Mouse (Mus musculus) embryonic facial prominence, embryonic 13.5 days (tissue): ENCODE results near the gene Abraxas1. TPM values are rescaled to one million over a fixed set of nuclear protein-coding genes. Genes with fewer than 3 reads are reported as not detected.

Source experiments
- ATAC-seq: fragments of 200-750 bp; cut with Nextera tagmentation; 2 replicates; pipeline ENCODE4 v1.8.0; 2017; ENCODE audit warnings: low read depth; ENCODE audit not compliant: insufficient number of reproducible peaks, insufficient read depth, low FRiP score, low TSS enrichment
- H3K27ac ChIP-seq: fragments of 300-500 bp; sonication (generic); 2 replicates; pipeline ENCODE4 v1.5.1; 2015; ENCODE audit warnings: moderate library complexity, mild to moderate bottlenecking, inconsistent platforms
- H3K27me3 ChIP-seq: fragments of 300-500 bp; sonication (generic); 2 replicates; pipeline ENCODE4 v1.6.1; 2015; ENCODE audit warnings: mild to moderate bottlenecking, inconsistent platforms
- H3K36me3 ChIP-seq: fragments of 300-500 bp; sonication (generic); 2 replicates; pipeline ENCODE4 v1.6.1; 2015; ENCODE audit warnings: mild to moderate bottlenecking, inconsistent platforms
- H3K4me1 ChIP-seq: fragments of 300-500 bp; sonication (generic); 2 replicates; pipeline ENCODE4 v1.6.1; 2015; ENCODE audit warnings: inconsistent platforms
- H3K4me2 ChIP-seq: fragments of 300-500 bp; sonication (generic); 2 replicates; pipeline ENCODE4 v1.6.1; 2015; ENCODE audit warnings: moderate library complexity, mild to moderate bottlenecking, inconsistent platforms
- H3K4me3 ChIP-seq: fragments of 300-500 bp; sonication (generic); 2 replicates; pipeline ENCODE4 v1.5.1; 2015; ENCODE audit warnings: mild to moderate bottlenecking, inconsistent platforms
- H3K9ac ChIP-seq: fragments of 300-500 bp; sonication (generic); 2 replicates; pipeline ENCODE4 v1.6.1; 2015; ENCODE audit warnings: mild to moderate bottlenecking, inconsistent platforms
- H3K9me3 ChIP-seq: fragments of 300-500 bp; sonication (generic); 2 replicates; pipeline ENCODE4 v1.6.1; 2016; ENCODE audit warnings: inconsistent platforms
- WGBS: fragments of 180-500 bp; shearing (Covaris S2); methylation state at CpG from one replicate; pipeline ENCODE4 v1.1.7; 2015; ENCODE audit warnings: mixed read lengths; 5-methylcytosine and 5-hydroxymethylcytosine counted together
- polyA plus RNA-seq: library from polyadenylated mRNA; unstranded; fragments of >200 nt; fragmentation: Nextera tagmentation; extraction: Ambion mirVana; gene quantifications from 2 replicates; pipeline ENCODE4 v1.2.1, GENCODE M21; 2015

Abraxas1 gene
- polyA plus RNA-seq, 1 experiment from 2014 or later = 36.8 TPM

GRCm38 (mm10) chr5:100846599-100846920 lies 25.8 kb upstream of the Abraxas1 start:
- ATAC-seq = no peak
- H3K27me3 ChIP-seq = peaks cover 57% of the 10 kb centered on the region

GRCm38 (mm10) chr5:100845848-100846598 lies 25.3 kb upstream of the Abraxas1 start:
- Histone ChIP-seq H3K4me2 (peak overlapping the region; percentile 99), H3K4me1 (peaks cover 12% of the 10 kb centered on the region), H3K9me3 (peaks cover 6% of the 10 kb centered on the region; the same call in 1 of the 2 replicates), H3K27me3 (peaks cover 57% of the 10 kb centered on the region), H3K27ac (no peak overlapping the region), H3K4me3 (peak overlapping the region; percentile 64), H3K9ac (peak overlapping the region; percentile 69), H3K36me3 (no peaks in the 10 kb centered on the region)
- no peak; the same call in 1 of the 2 replicates for ATAC-seq
- under 1% methylated on average over 52 of the region's 52 CpGs for WGBS

More at GRCm38 (mm10) chr5:100846599-100846920, 25.8 kb upstream of the Abraxas1 start:
- Histone ChIP-seq H3K4me2 (peak overlapping the region; percentile 99), H3K9me3 (peaks cover 6% of the 10 kb centered on the region; the same call in 1 of the 2 replicates), H3K36me3 (no peaks in the 10 kb centered on the region), H3K4me3 (peak overlapping the region; percentile 64), H3K4me1 (peaks cover 12% of the 10 kb centered on the region), H3K27ac (no peak overlapping the region), H3K9ac (peak overlapping the region; percentile 69)
- under 1% methylated on average over 22 of the region's 22 CpGs for WGBS

GRCm38 (mm10) chr5:100845485-100845847 lies 24.7 kb upstream of the Abraxas1 start, which contains the start of gene Gpat3:
Gene Gpat3 (plus strand): TSS chr5:100845713.
- peak within 1 kb of the TSS; percentile 69 for H3K9ac ChIP-seq
- ATAC-seq = no peak
- peaks cover 57% of the 10 kb centered on the region for H3K27me3 ChIP-seq
- no peaks in the 10 kb centered on the region for H3K36me3 ChIP-seq
- H3K4me3 ChIP-seq = peak within 1 kb of the TSS; percentile 64
- no peak within 1 kb of the TSS for H3K27ac ChIP-seq
- under 1% methylated on average over 16 of the region's 16 CpGs for WGBS
- H3K4me1 ChIP-seq = peaks cover 12% of the 10 kb centered on the region
- peaks cover 6% of the 10 kb centered on the region; the same call in 1 of the 2 replicates for H3K9me3 ChIP-seq
- H3K4me2 ChIP-seq = peak within 1 kb of the TSS; percentile 99

DNA sequence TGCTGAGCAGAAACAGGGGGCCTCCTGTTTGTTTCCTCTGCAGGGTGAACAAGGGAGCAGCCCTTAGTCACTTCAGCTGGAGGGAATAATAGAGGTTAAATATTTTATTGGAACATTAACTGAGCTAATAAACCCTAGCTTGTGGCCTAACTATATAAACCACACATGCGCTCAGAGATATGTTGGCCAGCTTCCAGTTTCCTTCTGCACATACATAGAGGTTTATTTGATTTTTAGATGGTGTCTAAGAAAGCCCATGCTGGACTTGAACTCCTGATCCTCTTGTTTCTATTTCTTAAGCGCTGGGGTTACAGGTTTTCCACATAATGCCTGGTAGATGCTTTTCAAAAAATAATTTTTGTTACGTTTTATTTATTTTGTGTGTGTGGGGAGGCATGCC lies 23.7 kb upstream of the Abraxas1 start:
- ATAC-seq = no peak
- H3K4me2 ChIP-seq = no peak overlapping the region
- H3K4me3 ChIP-seq = no peak overlapping the region
- H3K4me1 ChIP-seq = peaks cover 12% of the 10 kb centered on the region
- 55% methylated on average over 3 of the region's 3 CpGs for WGBS
- peaks cover 57% of the 10 kb centered on the region for H3K27me3 ChIP-seq
- no peak overlapping the region for H3K27ac ChIP-seq
- peaks cover 6% of the 10 kb centered on the region; the same call in 1 of the 2 replicates for H3K9me3 ChIP-seq
- H3K36me3 ChIP-seq = no peaks in the 10 kb centered on the region
- H3K9ac ChIP-seq = no peak overlapping the region

- no peak overlapping the region for H3K4me3 ChIP-seq
- no peak overlapping the region for H3K27ac ChIP-seq
- no peaks in the 10 kb centered on the region for H3K4me1 ChIP-seq
- no peaks in the 10 kb centered on the region for H3K36me3 ChIP-seq
- H3K4me2 ChIP-seq = no peak overlapping the region
- no peak overlapping the region for H3K9ac ChIP-seq
- H3K9me3 ChIP-seq = peaks cover 6% of the 10 kb centered on the region; the same call in 1 of the 2 replicates
- 82% methylated on average over 7 of the region's 7 CpGs for WGBS
- no peak for ATAC-seq
- no peaks in the 10 kb centered on the region for H3K27me3 ChIP-seq
Measured at GRCm38 (mm10) chr5:100837907-100838306, 17.1 kb upstream of the Abraxas1 start.

DNA sequence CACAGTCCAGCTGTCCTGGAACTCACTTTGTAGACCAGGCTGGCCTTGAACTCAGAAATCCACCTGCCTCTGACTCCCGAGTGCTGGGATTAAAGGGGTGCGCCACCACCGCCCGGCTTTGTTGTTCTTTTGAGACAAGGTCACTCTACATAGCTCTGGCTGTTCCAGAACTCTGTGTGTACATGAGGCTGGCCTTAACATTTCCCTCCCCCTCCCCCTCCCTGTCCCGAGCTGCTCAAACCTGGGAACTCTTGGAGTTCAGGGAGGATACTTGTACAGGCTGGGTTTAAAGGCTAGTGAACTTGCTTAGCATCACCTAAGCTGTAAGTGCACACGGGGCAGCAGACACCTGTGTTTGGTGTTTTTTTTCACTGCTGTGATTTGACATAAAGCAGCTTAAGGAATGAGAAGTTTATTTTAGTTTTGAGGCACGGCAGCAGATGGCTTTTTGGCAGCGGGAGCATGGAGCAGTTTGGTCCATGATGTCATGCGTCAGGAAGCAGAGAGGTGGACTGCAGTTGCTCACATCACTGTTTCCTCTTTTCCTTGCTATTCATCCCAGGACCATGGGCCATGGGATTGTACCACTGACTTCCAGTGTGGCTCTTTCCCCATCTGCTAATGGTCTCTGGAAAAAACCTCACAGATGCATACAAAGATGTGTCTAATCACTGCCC lies 15.2 kb upstream of the Abraxas1 start:
- Histone ChIP-seq H3K4me1 (no peaks in the 10 kb centered on the region), H3K9ac (no peak overlapping the region), H3K36me3 (no peaks in the 10 kb centered on the region), H3K27me3 (no peaks in the 10 kb centered on the region), H3K4me3 (no peak overlapping the region), H3K27ac (no peak overlapping the region), H3K4me2 (no peak overlapping the region), H3K9me3 (no peaks in the 10 kb centered on the region)
- no peak for ATAC-seq
- WGBS = 66% methylated on average over 9 of the region's 9 CpGs

- Histone ChIP-seq H3K4me3 (no peak overlapping the region), H3K9ac (no peak overlapping the region), H3K36me3 (no peaks in the 10 kb centered on the region), H3K27ac (no peak overlapping the region), H3K4me2 (no peak overlapping the region), H3K27me3 (no peaks in the 10 kb centered on the region), H3K4me1 (no peaks in the 10 kb centered on the region), H3K9me3 (no peaks in the 10 kb centered on the region)
- 85% methylated on average over 2 of the region's 2 CpGs for WGBS
- ATAC-seq = no peak
Measured at GRCm38 (mm10) chr5:100833841-100834240, 13.1 kb upstream of the Abraxas1 start.

DNA sequence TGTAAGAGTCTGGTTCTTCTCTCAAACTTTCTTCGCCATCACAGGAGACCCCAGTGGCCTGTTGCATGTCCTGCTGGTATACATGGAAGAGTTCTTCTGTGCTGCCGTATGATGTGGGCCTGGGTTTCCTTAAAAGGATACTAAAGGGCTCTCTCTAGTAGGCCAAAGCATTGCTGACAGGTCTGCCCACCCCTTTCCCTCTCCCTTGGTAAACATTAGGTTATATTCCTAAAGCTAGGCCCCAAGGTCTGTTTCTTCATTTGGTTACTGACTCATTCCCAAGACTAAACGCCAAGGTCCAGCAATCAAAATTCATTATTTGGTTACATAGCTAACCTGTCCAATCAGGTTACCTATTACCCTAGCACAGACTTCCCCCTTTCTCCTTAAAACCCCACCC lies 11.9 kb upstream of the Abraxas1 start:
- no peaks in the 10 kb centered on the region for H3K4me1 ChIP-seq
- H3K27ac ChIP-seq = no peak overlapping the region
- no peak overlapping the region for H3K4me3 ChIP-seq
- ATAC-seq = no peak
- no peaks in the 10 kb centered on the region for H3K9me3 ChIP-seq
- no peak overlapping the region for H3K4me2 ChIP-seq
- 88% methylated on average over 3 of the region's 3 CpGs for WGBS
- no peaks in the 10 kb centered on the region for H3K36me3 ChIP-seq
- no peaks in the 10 kb centered on the region for H3K27me3 ChIP-seq
- H3K9ac ChIP-seq = no peak overlapping the region

DNA sequence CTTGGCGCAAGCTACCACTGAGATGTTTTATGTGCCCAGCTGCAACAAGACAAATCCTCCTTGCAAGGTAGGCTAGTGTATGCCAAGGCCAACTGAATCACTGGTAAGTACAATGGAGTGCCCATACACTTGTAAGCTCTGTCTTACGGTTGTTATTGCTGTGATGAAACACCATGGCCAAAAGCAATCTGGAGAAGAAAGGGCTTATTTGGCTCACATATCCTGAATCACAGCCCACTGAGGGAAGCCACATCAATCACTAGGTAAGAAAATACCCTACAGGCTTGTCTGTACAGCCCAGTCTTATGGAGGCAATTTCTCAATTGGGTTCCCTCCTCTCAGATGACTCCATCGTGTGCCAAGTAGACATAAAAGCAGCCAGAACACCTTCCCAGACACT lies 7.9 kb upstream of the Abraxas1 start:
- H3K27ac ChIP-seq = no peak overlapping the region
- 72% methylated on average over 3 of the region's 3 CpGs for WGBS

DNA sequence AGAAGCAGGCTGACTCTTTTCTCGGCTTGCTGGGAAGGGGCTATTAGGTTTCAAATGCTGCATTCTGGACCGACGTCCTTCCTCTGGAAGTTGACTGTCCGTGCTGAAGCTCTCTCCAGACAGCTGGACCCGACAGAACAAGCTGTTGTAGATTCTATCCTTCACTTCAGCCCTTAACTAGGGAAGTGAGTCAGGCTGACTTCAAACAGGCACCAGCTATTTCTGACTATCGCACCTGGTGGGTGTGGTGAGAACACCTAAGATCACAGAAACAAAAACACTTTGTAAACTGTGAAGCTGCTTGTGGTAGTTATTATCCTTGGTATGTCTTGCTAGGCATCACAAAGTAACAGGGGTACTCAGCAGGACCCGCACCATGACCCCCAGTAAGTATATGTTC lies 5.8 kb upstream of the Abraxas1 start:
- ATAC-seq = no peak
- Histone ChIP-seq H3K9me3 (no peaks in the 10 kb centered on the region), H3K27me3 (no peaks in the 10 kb centered on the region), H3K9ac (no peak overlapping the region), H3K4me2 (no peak overlapping the region), H3K27ac (no peak overlapping the region), H3K4me3 (no peak overlapping the region), H3K4me1 (no peaks in the 10 kb centered on the region), H3K36me3 (no peaks in the 10 kb centered on the region)
- WGBS = 45% methylated on average over 7 of the region's 7 CpGs

More for the DNA sequence above, 7.9 kb upstream of the Abraxas1 start:
- Histone ChIP-seq H3K4me1 (no peaks in the 10 kb centered on the region), H3K9me3 (no peaks in the 10 kb centered on the region), H3K4me2 (no peak overlapping the region), H3K27me3 (no peaks in the 10 kb centered on the region), H3K4me3 (no peak overlapping the region), H3K9ac (no peak overlapping the region), H3K36me3 (no peaks in the 10 kb centered on the region)
- no peak for ATAC-seq

- no peak overlapping the region for H3K27ac ChIP-seq
- no peak overlapping the region for H3K4me2 ChIP-seq
- H3K9ac ChIP-seq = no peak overlapping the region
- no peak for ATAC-seq
- no peaks in the 10 kb centered on the region for H3K36me3 ChIP-seq
- no peak overlapping the region for H3K4me3 ChIP-seq
- no peaks in the 10 kb centered on the region for H3K27me3 ChIP-seq
- H3K4me1 ChIP-seq = no peaks in the 10 kb centered on the region
- WGBS = 18% methylated on average over 2 of the region's 2 CpGs
- no peaks in the 10 kb centered on the region for H3K9me3 ChIP-seq
Measured at GRCm38 (mm10) chr5:100825975-100826374, 5.2 kb upstream of the Abraxas1 start.

- H3K4me2 ChIP-seq = no peak overlapping the region
- H3K27me3 ChIP-seq = no peaks in the 10 kb centered on the region
- H3K9me3 ChIP-seq = no peaks in the 10 kb centered on the region
- H3K4me3 ChIP-seq = no peak overlapping the region
- no peaks in the 10 kb centered on the region for H3K36me3 ChIP-seq
- H3K4me1 ChIP-seq = 0 out of 2 replicates have a peak, but pooled peaks cover 5% of the 10 kb centered on the region
- ATAC-seq = no peak
- H3K27ac ChIP-seq = no peak overlapping the region
- no peak overlapping the region for H3K9ac ChIP-seq
- 76% methylated on average over 7 of the region's 7 CpGs for WGBS
Measured at GRCm38 (mm10) chr5:100822826-100823225, 2.1 kb upstream of the Abraxas1 start.
